Mouse (Mus musculus): ENCODE measurements at regions not wholly inside any gene's neighbourhood (a gene's known extent, or its start where the extent isn't known, plus 50 kb on each side); places are given as distances from the start of the nearest gene placed in this dataset.

DNA sequence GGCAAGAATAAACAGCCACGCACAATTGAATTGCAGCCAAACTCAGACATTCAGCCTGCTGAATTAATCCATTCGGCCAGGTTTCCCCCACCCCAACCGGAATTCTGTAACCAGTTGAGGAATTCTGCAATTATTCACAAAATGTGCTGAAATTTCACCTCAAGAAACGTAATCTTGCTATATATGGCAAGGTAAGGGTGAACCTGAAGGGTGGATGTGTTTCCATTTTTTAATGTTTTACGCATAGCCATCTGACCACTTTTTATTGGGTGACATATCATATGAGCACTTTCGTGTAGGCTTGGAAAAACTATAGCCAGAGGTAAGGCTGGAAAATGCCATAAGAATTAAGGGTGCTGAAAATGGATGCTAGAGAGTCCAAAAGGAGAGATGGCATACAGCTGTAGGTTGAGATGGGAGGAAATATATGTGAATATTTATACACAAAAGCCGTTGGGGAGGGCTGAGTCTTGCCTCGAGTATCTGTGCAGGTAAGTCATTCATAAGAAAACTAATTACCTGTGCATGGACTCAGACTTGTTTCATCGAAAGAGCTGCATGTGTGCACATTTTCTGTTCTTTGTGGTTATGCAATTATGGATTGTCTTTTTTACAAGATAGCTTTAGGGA lies 224.0 kb downstream of the Mef2c start:
- H3K27me3 ChIP-seq (ENCODE audit: control insufficient read depth, insufficient read depth, low read length) = peaks cover 95% of the 10 kb centered on the region
- WGBS (ENCODE audit: insufficient replicate concordance) = 11% methylated on average over 9 of the region's 9 CpGs

DNA sequence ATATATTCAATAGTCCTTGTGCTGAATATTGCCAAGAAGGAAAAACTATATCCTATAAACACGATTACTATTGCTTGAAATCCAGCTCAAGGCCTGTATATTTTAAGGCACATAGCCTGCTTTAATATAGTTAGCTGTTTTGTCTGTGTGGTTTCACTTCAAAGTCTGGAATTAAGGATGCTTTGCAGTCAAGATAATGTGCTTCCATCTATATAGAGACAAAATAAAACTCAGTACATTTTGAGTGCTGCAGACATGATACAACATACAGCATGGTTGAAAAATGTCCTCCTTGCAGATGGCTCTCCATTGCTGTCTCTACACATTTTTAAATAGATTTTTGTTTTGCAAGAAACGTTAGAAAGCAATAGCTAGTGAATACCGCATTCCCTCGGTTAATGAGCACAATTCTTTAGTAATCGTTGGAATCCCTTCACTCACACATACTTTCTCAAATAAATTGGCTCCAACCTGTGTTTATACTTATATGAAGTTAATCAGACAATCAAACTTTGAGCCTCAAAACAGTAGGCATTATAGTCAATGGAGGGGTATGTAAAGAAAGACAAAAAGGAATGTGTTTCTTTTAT lies 224.7 kb downstream of the Mef2c start:
- peaks cover 95% of the 10 kb centered on the region for H3K27me3 ChIP-seq (ENCODE audit: control insufficient read depth, insufficient read depth, low read length)

More for the DNA sequence above, 224.0 kb downstream of the Mef2c start:
- DNase-seq (ENCODE audit: low read depth in 3 of 3, low spot score in 3 of 3) = no peak
- no peak overlapping the region for H3K27ac ChIP-seq
- H3K4me3 ChIP-seq (ENCODE audit: insufficient read depth in 1 of 2, low read depth in 2 of 2, low read length in 2 of 2) = no peak overlapping the region
- H3K4me1 ChIP-seq (replicated peaks; ENCODE audit: control insufficient read depth in 2 of 2, insufficient read depth in 2 of 2, low read length in 1 of 2) = no peaks in the 10 kb centered on the region
- H3K9ac ChIP-seq (replicated peaks) = no peak overlapping the region
- no peaks in the 10 kb centered on the region for H3K9me3 ChIP-seq (ENCODE audit: control insufficient read depth, low read length)
- H3K4me2 ChIP-seq (ENCODE audit: low read depth) = no peak overlapping the region
- ATAC-seq (ENCODE audit: insufficient read depth) = no peak
- H3K36me3 ChIP-seq (replicated peaks; ENCODE audit: control insufficient read depth, insufficient read depth, low read depth) = no peaks in the 10 kb centered on the region
- TF ChIP-seq EP300 (IDR thresholded peaks at IDR 0.05; ENCODE audit: low read depth) = no peak
- TF ChIP-seq CTCF (IDR thresholded peaks at IDR 0.05; ENCODE audit: low read depth) = no peak

DNA sequence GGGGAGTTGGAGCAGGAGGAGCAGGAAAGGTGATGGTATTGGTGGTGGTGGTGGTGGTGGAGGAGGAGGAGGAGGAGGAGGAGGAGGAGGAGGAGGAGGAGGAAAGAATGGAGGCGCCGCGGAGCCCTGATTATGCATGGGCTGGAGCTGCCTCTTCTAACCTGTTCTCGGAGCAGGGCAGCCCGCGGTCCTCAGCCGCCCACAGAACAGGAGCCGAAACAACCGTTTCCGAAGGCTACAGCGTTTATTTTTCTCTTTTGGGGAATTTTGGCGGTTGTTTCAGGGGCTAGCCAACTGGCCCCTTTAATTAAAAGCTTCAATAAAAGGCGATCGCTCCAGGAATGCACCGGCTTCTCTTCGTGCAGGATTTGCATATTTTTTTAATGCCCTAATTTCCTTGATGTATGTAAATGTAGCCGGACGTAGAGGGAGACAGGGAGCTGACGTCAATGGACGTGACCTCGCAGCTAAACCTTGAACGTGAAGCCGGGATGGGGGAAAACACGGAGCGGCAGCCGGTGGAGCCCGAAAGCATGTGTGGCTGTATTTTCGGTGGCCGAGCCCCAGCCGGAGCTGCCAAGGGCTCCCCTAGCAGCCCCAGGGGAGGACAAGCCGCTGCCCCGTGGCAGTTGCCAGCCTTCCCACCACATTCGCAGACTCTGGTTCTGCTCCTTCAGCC lies 225.6 kb downstream of the Mef2c start:
- ATAC-seq (ENCODE audit: insufficient read depth) (no peak), DNase-seq (ENCODE audit: low read depth in 3 of 3, low spot score in 3 of 3) (no peak)
- no peaks in the 10 kb centered on the region for H3K4me1 ChIP-seq (replicated peaks; ENCODE audit: control insufficient read depth in 2 of 2, insufficient read depth in 2 of 2, low read length in 1 of 2)
- H3K27me3 ChIP-seq (ENCODE audit: control insufficient read depth, insufficient read depth, low read length) = peaks cover 96% of the 10 kb centered on the region
- peak overlapping the region in 1 of 2 experiments; percentile 21; a peak in 1 of 4 replicates for H3K4me3 ChIP-seq (ENCODE audit: insufficient read depth in 1 of 2, low read depth in 2 of 2, low read length in 2 of 2)
- no peak overlapping the region for H3K9ac ChIP-seq (replicated peaks)
- no peaks in the 10 kb centered on the region for H3K9me3 ChIP-seq (ENCODE audit: control insufficient read depth, low read length)
- H3K4me2 ChIP-seq (ENCODE audit: low read depth) = no peak overlapping the region
- TF ChIP-seq CTCF (IDR thresholded peaks at IDR 0.05; ENCODE audit: low read depth) (no peak), EP300 (IDR thresholded peaks at IDR 0.05; ENCODE audit: low read depth) (no peak)
- no peak overlapping the region for H3K27ac ChIP-seq
- H3K36me3 ChIP-seq (replicated peaks; ENCODE audit: control insufficient read depth, insufficient read depth, low read depth) = no peaks in the 10 kb centered on the region
- under 1% methylated on average over 33 of the region's 33 CpGs for WGBS (ENCODE audit: insufficient replicate concordance)

More for the DNA sequence above, 224.7 kb downstream of the Mef2c start:
- WGBS (ENCODE audit: insufficient replicate concordance) = 5% methylated on average over 5 of the region's 5 CpGs
- no peak overlapping the region for H3K9ac ChIP-seq (replicated peaks)
- DNase-seq (ENCODE audit: low read depth in 3 of 3, low spot score in 3 of 3) (no peak), ATAC-seq (ENCODE audit: insufficient read depth) (no peak)
- no peak for TF ChIP-seq CTCF (IDR thresholded peaks at IDR 0.05; ENCODE audit: low read depth)
- no peak for TF ChIP-seq EP300 (IDR thresholded peaks at IDR 0.05; ENCODE audit: low read depth)
- no peaks in the 10 kb centered on the region for H3K9me3 ChIP-seq (ENCODE audit: control insufficient read depth, low read length)
- no peak overlapping the region for H3K27ac ChIP-seq
- H3K4me3 ChIP-seq (ENCODE audit: insufficient read depth in 1 of 2, low read depth in 2 of 2, low read length in 2 of 2) = no peak overlapping the region
- H3K4me2 ChIP-seq (ENCODE audit: low read depth) = no peak overlapping the region
- no peaks in the 10 kb centered on the region for H3K36me3 ChIP-seq (replicated peaks; ENCODE audit: control insufficient read depth, insufficient read depth, low read depth)
- no peaks in the 10 kb centered on the region for H3K4me1 ChIP-seq (replicated peaks; ENCODE audit: control insufficient read depth in 2 of 2, insufficient read depth in 2 of 2, low read length in 1 of 2)

- ATAC-seq (ENCODE audit: insufficient read depth) = no peak
- TF ChIP-seq CTCF (IDR thresholded peaks at IDR 0.05; ENCODE audit: low read depth) = no peak
- TF ChIP-seq EP300 (IDR thresholded peaks at IDR 0.05; ENCODE audit: low read depth) = no peak
- peaks cover 91% of the 10 kb centered on the region for H3K27me3 ChIP-seq (ENCODE audit: control insufficient read depth, insufficient read depth, low read length)
- H3K9me3 ChIP-seq (ENCODE audit: control insufficient read depth, low read length) = no peaks in the 10 kb centered on the region
- no peaks in the 10 kb centered on the region for H3K36me3 ChIP-seq (replicated peaks; ENCODE audit: control insufficient read depth, insufficient read depth, low read depth)
- 2% methylated on average over 16 of the region's 16 CpGs for WGBS (ENCODE audit: insufficient replicate concordance)
- no peaks in the 10 kb centered on the region for H3K4me1 ChIP-seq (replicated peaks; ENCODE audit: control insufficient read depth in 2 of 2, insufficient read depth in 2 of 2, low read length in 1 of 2)
- H3K4me3 ChIP-seq (ENCODE audit: insufficient read depth in 1 of 2, low read depth in 2 of 2, low read length in 2 of 2) = peak overlapping the region; percentile 23 to 51
- peak overlapping the region; percentile 63 for H3K4me2 ChIP-seq (ENCODE audit: low read depth)
- H3K9ac ChIP-seq (replicated peaks) = no peak overlapping the region
- DNase-seq (ENCODE audit: low read depth in 3 of 3, low spot score in 3 of 3) = no peak
- H3K27ac ChIP-seq = no peak overlapping the region
Observed at GRCm38 (mm10) chr13:83730155-83730712, 226.4 kb downstream of the Mef2c start.

Measured in liver, embryonic 14.5 days (tissue).